Mouse (Mus musculus) lung, postnatal 0 days (tissue): Measurements from ENCODE around the gene Dnajc5.

Source experiments
- CTCF ChIP-seq: IDR thresholded peaks from 2 replicates; pipeline ENCODE4 v1.5.1; 2016; ENCODE audit warnings: antibody characterized with exemption, mild to moderate bottlenecking
- EP300 ChIP-seq: IDR thresholded peaks from 2 replicates; pipeline ENCODE4 v1.6.1; 2016; ENCODE audit warnings: antibody characterized with exemption, mild to moderate bottlenecking, control low read depth

DNA sequence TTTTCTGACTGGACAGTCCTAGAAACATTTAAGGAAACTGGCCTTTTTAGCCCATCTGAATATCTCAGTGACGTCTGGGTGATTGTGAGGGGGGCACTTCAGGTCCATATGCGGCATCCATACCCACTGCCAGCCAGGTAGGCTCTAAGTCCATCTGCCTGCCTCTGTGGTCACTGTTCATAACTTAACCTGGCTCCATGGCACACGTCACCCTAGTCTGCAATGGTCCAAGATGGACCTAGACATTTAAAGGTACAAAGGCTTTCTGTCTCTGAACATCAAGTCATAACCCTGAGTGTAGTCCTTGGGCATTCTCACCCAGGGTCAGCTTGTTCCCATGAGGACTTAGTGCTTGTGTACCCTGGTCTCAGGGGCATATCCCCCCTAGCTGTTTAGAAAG is 47.1 kb downstream of the Dnajc5 start:
- no peak for TF ChIP-seq CTCF
- TF ChIP-seq EP300 = no peak
